Mouse (Mus musculus) intestine, embryonic 14.5 days (tissue): Measurements from ENCODE around the gene Irf4. TPM values are rescaled to one million over a fixed set of nuclear protein-coding genes. Genes with fewer than 3 reads are reported as not detected.

Experiments
- ATAC-seq: fragments of 200-750 bp; cut with Nextera tagmentation; replicated peaks from 2 replicates; pipeline ENCODE4 v1.8.0; 2017; ENCODE audit warnings: low read depth, moderate number of reproducible peaks, moderate TSS enrichment, moderate library complexity; ENCODE audit not compliant: low FRiP score, low TSS enrichment
- DNase-seq: peaks from one replicate; pipeline ENCODE4 v3.0.0-alpha.2; 2018; ENCODE audit warnings: low spot score
- H3K27ac ChIP-seq: fragments of 300-500 bp; sonication (generic); 2 replicates; pipeline ENCODE4 v1.5.1; 2014; ENCODE audit warnings: low read depth, mild to moderate bottlenecking, control low read depth
- H3K27me3 ChIP-seq: fragments of 300-500 bp; sonication (generic); replicated peaks from 2 replicates; pipeline ENCODE4 v1.6.1; 2014; ENCODE audit warnings: low read length, control low read depth; ENCODE audit not compliant: control insufficient read depth, insufficient read depth
- H3K36me3 ChIP-seq: fragments of 300-500 bp; sonication (generic); 2 replicates; pipeline ENCODE4 v1.6.1; 2014; ENCODE audit warnings: low read length, control low read depth; ENCODE audit not compliant: control insufficient read depth, insufficient read depth
- H3K4me1 ChIP-seq: fragments of 300-500 bp; sonication (generic); replicated peaks from 2 replicates; pipeline ENCODE4 v1.6.1; 2014; ENCODE audit warnings: low read length, control low read depth, mixed read lengths; ENCODE audit not compliant: control insufficient read depth, insufficient read depth
- H3K4me2 ChIP-seq: fragments of 300-500 bp; sonication (generic); 2 replicates; pipeline ENCODE4 v1.6.1; 2014; ENCODE audit warnings: low read length
- H3K4me3 ChIP-seq: fragments of 300-500 bp; sonication (generic); 2 replicates; pipeline ENCODE4 v1.5.1; 2014; ENCODE audit warnings: low read depth, low read length, control low read depth, mixed read lengths
- H3K9ac ChIP-seq: fragments of 300-500 bp; sonication (generic); 2 replicates; pipeline ENCODE4 v1.6.1; 2014; ENCODE audit warnings: mild to moderate bottlenecking, low read length
- H3K9me3 ChIP-seq: fragments of 300-500 bp; sonication (generic); 2 replicates; pipeline ENCODE4 v1.6.1; 2016; ENCODE audit warnings: low read length, control low read depth; ENCODE audit not compliant: control insufficient read depth
- WGBS: fragments of 180-500 bp; shearing (Covaris S2); extraction: QIAGEN DNeasy Blood & Tissue Kit; methylation state at CpG from one replicate; pipeline ENCODE4 v1.1.7; 2014; 5-methylcytosine and 5-hydroxymethylcytosine counted together
- polyA plus RNA-seq: library from polyadenylated mRNA; unstranded; fragments of >200 nt; fragmentation: Nextera tagmentation; extraction: Ambion mirVana; gene quantifications from 2 replicates; pipeline ENCODE4 v1.2.1, GENCODE M21; 2014

The Irf4 gene
- polyA plus RNA-seq, 1 experiment from 2014 or later: 0.04 TPM

DNA sequence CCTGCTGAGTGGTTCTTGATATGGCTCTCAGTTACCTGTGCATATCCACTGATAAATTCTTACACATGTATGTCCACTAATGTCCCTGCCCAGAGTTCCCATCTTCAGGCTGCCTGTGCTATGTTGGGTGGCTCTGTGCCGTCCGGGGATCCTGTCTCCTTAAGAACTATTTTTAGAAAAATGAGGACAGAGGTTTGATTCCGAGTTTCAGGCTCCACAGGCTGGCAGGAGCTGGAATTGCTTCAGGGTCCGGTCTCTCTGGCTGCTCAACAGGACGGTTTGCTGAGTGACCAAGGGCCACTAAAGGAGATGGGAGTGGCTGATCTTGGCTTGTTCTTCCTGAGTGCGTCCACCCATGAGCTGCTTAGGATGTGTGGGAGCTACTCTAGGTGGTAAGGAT is 19.8 kb upstream of the Irf4 start:
- Histone ChIP-seq H3K4me2 (no peak overlapping the region), H3K4me1 (peaks cover 8% of the 10 kb centered on the region), H3K27me3 (no peaks in the 10 kb centered on the region), H3K27ac (no peak overlapping the region), H3K4me3 (no peak overlapping the region), H3K9ac (no peak overlapping the region), H3K9me3 (no peaks in the 10 kb centered on the region), H3K36me3 (no peaks in the 10 kb centered on the region)
- ATAC-seq (no peak), DNase-seq (no peak)
- 31% methylated on average over 6 of the region's 6 CpGs for WGBS

DNA sequence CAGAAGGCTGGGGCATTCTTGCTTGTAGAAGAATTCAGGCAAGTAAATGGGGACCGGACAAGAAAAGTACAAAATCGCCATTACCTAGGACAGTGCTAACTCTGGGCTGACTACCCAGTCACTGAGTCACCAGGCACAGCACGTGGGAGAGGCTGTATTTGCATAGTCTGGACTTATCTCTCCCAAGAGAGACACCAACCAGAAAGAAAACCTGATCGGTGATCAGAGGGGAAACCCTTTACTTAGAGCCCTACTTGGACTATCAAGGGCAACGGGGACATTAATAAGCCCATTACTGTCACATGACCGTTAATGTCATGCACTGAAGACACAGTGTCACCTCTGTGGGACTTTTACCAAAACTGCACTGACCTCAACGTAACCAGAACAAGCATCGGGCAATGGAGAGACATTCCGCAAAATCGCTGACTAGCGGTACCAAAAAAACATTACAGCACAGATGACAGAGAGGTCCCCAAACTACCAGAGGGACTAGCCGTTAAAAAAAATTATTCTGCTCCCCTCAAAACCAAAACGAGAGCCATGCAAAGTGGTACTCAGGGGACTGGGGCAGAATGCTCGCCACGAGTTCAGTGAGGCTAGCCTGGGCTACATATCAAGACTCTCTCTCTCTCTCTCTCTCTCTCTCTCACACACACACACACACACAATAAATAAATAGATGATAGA is 18.8 kb upstream of the Irf4 start:
- Histone ChIP-seq H3K4me3 (no peak overlapping the region), H3K4me2 (no peak overlapping the region), H3K4me1 (peaks cover 2% of the 10 kb centered on the region), H3K27me3 (no peaks in the 10 kb centered on the region), H3K36me3 (no peaks in the 10 kb centered on the region), H3K9me3 (no peaks in the 10 kb centered on the region), H3K9ac (no peak overlapping the region), H3K27ac (no peak overlapping the region)
- ATAC-seq (no peak), DNase-seq (no peak)
- 87% methylated on average over 15 of the region's 15 CpGs for WGBS

DNA sequence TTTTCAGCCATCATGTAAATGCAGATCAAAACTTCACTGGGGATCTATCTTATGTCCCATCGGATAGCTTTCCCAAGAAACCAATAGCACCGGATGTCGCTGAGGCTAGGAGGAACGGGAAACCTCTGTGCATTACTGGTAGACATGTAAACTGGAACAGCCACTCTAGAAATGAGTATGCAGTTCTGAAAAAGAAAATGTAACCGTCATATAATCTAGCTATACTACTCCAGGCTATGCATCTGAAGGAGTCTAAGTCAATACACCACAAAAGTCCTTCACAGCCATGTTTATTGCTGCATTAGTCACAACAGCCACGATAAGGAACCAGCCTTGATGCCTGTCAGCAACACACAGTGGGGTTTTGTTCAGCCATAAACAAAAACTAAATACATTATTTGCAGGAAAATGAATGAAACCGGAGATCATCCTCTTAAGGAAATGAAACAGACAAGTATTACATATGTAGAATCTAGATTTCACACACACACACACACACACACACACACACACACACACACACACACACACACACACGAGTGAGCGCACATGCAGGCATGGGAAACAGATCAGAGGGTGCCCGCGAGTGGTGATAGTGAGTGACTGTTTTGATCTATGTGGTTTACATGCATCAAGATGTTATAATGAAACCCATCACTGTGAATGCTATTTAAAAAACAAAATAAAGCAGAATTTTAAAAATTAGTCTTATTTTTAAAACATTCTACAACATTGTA is 16.1 kb upstream of the Irf4 start:
- H3K27ac ChIP-seq: no peak overlapping the region
- H3K36me3 ChIP-seq: no peaks in the 10 kb centered on the region
- no peaks in the 10 kb centered on the region for H3K9me3 ChIP-seq
- H3K4me2 ChIP-seq: no peak overlapping the region
- H3K4me3 ChIP-seq: no peak overlapping the region
- no peak for DNase-seq
- WGBS: 85% methylated on average over 11 of the region's 11 CpGs
- H3K4me1 ChIP-seq: no peaks in the 10 kb centered on the region
- ATAC-seq: no peak
- H3K27me3 ChIP-seq: no peaks in the 10 kb centered on the region
- no peak overlapping the region for H3K9ac ChIP-seq

DNA sequence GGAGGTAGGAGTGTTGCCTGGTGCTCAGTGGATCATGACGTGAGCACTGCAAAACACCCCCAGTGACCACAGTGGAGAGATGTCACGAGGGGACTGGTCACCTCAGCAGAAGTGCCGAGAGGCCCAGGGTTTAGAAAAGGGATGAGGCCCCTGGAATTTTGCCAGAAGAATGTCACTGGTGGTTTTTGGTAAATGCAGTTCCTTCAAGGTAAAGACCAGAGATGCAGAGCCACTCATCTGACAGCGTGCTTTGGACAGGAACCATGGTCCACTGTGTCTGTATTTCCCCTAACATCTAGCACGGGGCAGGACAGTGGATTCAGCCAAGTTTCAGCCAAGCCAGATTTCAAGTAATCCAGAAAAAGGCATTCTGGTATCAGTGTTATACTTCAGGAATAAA is 12.3 kb upstream of the Irf4 start:
- Histone ChIP-seq H3K4me1 (no peaks in the 10 kb centered on the region), H3K4me3 (no peak overlapping the region), H3K9ac (no peak overlapping the region), H3K36me3 (no peaks in the 10 kb centered on the region), H3K4me2 (no peak overlapping the region), H3K27me3 (no peaks in the 10 kb centered on the region), H3K9me3 (no peaks in the 10 kb centered on the region), H3K27ac (no peak overlapping the region)
- 79% methylated on average over 5 of the region's 5 CpGs for WGBS
- ATAC-seq: no peak
- DNase-seq: no peak

DNA sequence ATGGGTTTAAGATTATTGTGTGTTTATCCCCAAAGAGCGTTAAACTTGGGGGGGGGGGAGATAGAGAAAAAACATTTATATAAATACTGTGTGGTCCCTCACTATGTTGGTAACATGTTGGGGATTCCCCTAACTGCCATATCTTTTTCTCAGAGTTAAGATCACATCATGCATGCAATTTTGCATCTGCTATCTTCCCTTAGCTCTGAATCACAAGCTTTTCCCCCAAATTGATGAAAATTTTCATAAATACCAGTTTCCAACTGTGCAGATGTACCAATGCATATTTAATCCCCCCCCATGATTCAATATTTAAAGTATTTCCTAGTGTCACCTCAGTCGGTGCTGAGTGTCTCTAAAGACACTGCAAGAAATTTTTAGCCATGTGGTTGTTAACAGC is 11.8 kb upstream of the Irf4 start:
- Histone ChIP-seq H3K4me1 (no peaks in the 10 kb centered on the region), H3K4me3 (no peak overlapping the region), H3K27me3 (no peaks in the 10 kb centered on the region), H3K9me3 (no peaks in the 10 kb centered on the region), H3K4me2 (no peak overlapping the region), H3K36me3 (no peaks in the 10 kb centered on the region), H3K27ac (no peak overlapping the region), H3K9ac (no peak overlapping the region)
- WGBS: 81% methylated on average over 2 of the region's 2 CpGs
- DNase-seq: no peak
- ATAC-seq: no peak

DNA sequence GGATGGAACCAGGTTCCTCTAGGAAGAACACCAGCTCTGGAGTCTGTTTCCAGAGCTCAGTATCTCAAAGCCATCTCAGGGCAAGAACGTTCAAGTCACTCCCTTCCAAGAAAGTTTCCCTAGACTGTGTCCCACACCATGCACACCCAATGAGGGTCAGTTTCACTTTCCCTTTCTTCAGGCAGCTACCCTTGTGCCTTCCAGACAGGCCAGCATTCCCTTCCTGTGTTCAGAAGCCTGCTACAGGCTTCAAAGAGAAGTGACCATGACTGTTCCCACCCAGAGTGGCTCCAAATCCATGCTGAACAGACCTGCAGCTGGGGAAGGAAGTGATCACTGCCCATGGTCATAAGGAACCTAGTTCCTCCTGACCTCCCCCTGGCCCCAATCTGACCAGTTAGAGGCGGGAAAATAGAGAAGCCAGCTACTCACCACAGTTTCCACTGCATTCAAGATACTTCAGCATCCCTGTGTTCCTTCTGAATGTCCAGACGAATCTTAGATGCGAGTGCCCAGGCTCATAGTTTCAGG is 10.7 kb upstream of the Irf4 start:
- Histone ChIP-seq H3K36me3 (no peaks in the 10 kb centered on the region), H3K27ac (no peak overlapping the region), H3K4me2 (no peak overlapping the region), H3K4me3 (no peak overlapping the region), H3K4me1 (no peaks in the 10 kb centered on the region), H3K9ac (no peak overlapping the region), H3K9me3 (no peaks in the 10 kb centered on the region), H3K27me3 (no peaks in the 10 kb centered on the region)
- 80% methylated on average over 4 of the region's 4 CpGs for WGBS
- DNase-seq (no peak), ATAC-seq (no peak)

DNA sequence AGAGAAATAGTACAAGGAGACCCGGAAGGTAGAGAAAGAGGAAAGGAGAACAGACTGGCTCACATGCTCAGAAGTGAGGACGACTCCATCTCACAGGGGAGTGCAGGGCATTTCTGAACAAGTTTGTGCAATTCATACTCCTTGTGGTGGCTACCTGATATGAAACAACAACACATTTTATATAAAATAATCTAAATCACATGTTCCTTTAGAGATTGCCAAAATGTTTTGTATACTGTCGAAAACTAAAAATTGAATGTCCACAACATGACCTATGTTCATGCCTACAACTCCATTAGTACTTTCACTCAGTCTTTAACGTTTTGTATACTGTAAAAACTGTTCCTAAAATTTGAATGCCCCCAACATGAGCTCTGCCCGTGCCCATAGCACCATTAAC is 7.9 kb upstream of the Irf4 start:
- Histone ChIP-seq H3K9me3 (no peaks in the 10 kb centered on the region), H3K4me1 (no peaks in the 10 kb centered on the region), H3K9ac (no peak overlapping the region), H3K27ac (no peak overlapping the region), H3K4me3 (no peak overlapping the region), H3K27me3 (0 out of 2 replicates have a peak, but pooled peaks cover 4% of the 10 kb centered on the region), H3K4me2 (no peak overlapping the region), H3K36me3 (no peaks in the 10 kb centered on the region)
- WGBS: 71% methylated on average over 5 of the region's 5 CpGs
- ATAC-seq (no peak), DNase-seq (no peak)

DNA sequence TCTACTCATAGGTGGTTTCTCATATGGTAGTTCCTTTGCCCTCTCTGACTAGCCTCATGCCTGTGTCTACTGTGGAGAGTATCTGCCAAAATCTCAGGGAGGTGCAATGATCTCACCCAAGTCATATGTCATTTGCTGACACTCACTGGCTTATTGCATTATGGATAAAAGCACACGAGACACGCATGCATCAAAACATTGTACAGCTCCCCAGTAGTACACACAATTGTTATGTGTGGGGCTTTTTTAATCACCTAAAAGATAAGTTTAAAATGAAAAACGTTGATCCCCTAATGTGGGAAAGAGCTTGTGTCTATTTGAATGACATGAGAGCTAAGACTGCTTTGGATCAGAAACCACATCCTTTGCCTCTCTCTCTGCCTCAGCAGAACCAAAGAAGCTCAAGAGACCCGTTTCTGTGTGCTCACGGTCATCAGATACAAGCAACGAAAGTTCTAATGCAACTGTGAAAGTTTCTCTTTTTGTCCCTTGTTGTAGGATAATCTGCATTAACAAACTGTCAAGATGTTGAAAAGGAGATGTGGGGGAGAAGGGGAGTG is 6.5 kb upstream of the Irf4 start:
- Histone ChIP-seq H3K4me1 (no peaks in the 10 kb centered on the region), H3K4me3 (no peak overlapping the region), H3K36me3 (no peaks in the 10 kb centered on the region), H3K4me2 (no peak overlapping the region), H3K9ac (no peak overlapping the region), H3K9me3 (no peaks in the 10 kb centered on the region), H3K27ac (no peak overlapping the region), H3K27me3 (peaks cover 8% of the 10 kb centered on the region; the same call in 1 of the 2 replicates)
- no peak for DNase-seq
- ATAC-seq: no peak
- 73% methylated on average over 6 of the region's 6 CpGs for WGBS
